Mouse (Mus musculus): Measurements from ENCODE around the gene Tbx5.

GRCm38 (mm10) chr5:119857052-119857451, 24.6 kb downstream of the Tbx5 start:
- TF ChIP-seq CTCF (IDR thresholded peaks at IDR 0.05; ENCODE audit: low read depth, low read length) = no peak
- no peak for TF ChIP-seq TAL1 (conservative IDR thresholded peaks at IDR 0.05; ENCODE audit: low read depth, low read length)
